Mouse (Mus musculus) embryo, embryonic 9.5 days (tissue): Measurements from ENCODE around the gene Gm28038.

Experiments used
- DNase-seq: peaks from one replicate; pipeline ENCODE4 v3.0.0-alpha.2; 2017; ENCODE audit errors: extremely low spot score

Gm28038 gene

DNA sequence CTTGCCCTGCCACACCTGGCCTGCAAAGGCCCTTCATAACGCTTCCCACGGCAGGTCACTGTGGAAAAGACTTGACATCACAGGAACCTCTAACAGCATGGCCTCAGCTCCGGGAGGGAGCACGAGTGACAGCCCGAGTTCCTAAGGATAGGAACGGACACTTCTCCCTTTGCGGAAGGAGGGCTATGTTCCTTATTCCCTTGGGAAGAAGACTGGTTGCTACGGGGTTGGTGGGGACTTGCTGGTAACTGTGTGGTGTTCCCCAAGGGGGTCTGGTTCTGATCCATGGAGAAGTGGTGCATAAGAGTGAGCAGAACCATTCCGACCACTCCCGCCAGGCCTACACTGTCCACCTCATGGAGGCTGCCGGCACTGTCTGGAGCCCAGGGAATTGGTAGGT is at the start of gene Gm28038:
Gene Gm28038, plus strand, starts transcription at position 301 of the 400 bp plus-strand sequence.
- DNase-seq, result no peak

DNA sequence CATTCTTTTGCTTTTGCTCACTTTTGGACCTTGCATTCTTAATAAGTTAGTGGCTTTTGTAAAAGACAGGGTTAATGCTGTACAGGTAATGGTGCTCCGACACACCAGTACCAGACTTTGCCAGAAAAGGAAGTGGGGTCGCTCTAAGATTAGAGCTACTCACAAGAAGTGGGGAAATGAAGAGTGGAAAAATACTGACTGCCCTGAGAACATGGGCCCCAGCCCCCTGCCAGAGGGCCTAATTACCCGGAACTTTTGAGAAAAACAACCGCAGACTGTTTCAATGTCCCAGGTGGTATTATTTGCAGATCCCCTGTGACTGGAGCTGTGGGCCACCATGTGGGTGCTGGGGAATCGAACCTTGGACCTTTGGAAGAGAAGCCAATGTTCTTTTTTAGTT is 45.2 kb upstream of the Gm28038 start:
- no peak for DNase-seq

DNA sequence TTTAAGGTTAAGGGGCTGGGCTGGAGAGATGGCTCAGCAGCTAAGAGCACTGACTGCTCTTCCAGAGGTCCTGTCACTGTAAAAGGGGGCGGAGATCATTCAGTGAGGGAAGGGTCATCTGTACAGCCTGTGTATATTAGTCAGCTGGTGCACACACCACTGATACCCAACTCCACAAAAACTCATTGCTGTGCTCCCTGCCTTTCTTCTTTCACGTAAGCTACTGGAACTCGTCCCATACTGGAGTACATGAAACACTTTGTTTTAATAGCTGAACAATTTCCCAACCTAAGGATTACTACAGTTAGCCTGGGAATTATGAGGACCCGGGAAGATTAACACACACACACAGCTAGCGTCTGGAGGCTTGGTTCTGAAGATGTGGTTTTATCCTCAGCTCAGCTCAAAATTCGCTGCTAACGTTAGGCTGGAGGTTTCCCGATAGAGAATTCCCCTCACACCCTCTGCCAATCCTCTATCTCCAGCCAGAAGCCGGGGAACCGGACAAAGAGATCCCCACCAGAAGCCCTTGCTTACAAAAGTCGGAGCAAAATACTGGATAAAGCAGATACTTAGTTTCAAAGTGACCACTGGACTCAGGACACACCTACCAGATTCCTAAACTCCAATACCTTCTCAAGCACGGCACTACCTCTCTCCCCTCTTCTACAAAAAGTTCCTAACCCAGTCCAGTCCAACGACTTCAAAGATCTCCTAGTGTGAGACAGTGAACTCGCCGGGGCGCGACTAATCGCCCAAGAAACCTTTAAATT is 44.2 kb upstream of the Gm28038 start:
- DNase-seq, result no peak

DNA sequence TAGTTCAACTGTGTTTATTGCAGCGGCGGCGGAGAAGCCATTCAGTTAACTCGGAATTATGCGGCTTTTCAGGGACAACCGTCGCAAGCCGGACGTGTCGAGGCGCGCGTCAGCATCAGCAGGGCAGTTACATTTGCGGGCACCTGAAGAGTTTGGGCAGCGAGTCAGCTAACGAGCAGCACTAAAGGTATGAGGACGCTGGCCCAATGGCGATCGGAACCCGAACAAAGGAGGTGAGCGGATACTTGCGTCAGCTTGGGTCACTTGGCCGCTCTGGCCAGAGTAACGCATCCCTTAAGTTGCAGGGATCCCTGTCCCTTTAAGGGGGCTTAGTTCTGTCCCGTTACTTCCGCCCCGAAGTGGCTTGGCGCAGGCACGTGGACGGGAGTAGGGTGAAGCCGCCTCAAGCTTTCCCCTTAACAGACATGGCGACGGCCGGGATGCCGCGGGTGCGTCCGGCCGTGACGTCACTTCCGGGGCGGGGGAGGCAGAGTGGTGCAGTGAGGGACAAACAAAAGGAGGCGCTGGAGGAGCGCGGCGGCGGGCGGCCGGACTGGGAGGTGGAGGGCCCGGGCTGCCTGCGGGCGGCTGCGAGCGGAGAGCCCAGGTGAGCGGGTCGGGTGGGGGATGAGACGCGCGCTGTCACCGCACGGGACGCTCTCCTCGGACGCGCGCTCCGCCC is 43.5 kb upstream of the Gm28038 start, which contains the start of gene Lrrc8a:
Gene Lrrc8a, plus strand, starts transcription at position 517 of the 682 bp plus-strand sequence.
- peak; percentile 100 for DNase-seq

DNA sequence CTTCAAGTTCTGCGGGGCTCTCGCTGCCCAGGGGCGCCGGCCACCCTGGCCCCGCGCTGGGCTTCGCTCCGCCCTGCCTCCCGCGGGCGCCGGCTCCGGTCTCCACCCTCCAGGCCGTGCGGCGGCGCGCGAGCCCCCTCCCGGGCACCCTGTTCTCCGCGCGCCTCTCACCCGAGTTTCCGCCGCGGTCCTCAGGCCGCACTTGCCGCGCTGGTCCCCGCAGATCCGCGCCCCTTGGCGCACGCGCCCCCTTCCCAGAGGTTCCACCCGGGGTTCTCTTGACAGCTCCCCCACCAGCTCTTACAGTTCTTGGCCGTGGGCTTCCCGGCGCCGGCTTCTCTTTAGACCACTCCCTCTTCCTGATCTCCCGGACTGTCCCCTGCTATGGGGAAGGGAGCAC is 43.0 kb upstream of the Gm28038 start:
- DNase-seq, result no peak

DNA sequence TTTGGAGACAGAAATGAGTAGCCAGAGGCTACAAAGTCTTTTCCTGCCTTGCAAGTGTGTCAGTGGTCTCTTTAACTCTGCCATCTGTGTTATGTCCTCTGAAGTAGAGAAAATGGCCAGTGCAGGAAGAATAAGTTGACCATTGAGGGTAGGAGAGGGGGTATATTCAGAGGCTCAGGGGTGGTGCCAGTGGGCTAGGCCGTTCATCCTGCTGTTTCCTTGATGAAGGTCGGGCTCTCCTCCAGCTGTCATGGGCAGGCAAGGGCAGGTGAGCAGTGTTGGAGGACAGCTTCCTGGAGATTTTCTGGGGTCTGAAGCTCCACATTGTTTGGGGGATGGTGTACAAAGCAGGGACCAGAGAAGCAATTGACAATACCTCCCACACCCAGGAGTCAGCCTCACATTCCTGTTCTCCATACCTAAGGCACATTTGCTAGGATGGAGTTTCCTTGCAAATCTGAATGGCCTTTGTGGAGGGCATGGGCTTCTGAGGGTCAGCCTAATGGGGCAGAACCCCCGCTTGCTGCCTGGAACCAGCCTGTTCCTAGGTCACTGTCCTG is 41.9 kb upstream of the Gm28038 start:
- DNase-seq, result no peak

DNA sequence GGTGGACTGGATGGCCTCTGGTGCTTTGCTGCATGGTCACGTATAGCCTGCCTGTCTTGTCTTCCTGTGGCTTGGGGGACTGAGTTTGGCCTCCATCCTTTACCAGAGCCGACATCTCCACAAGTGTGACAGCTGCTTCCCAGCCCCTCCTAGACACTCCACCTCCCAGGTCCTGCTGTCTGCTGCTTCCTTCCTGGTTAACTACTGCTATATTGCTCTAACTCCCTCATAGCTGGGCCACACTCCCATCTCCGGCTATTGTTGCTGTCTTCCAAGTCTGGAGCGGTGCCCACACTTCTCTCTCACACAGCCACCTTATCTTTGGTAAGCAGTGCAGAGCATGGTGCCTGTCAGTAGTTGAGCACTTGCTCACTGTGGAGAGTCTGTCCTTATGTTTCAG is 41.1 kb upstream of the Gm28038 start:
- DNase-seq, result no peak

DNA sequence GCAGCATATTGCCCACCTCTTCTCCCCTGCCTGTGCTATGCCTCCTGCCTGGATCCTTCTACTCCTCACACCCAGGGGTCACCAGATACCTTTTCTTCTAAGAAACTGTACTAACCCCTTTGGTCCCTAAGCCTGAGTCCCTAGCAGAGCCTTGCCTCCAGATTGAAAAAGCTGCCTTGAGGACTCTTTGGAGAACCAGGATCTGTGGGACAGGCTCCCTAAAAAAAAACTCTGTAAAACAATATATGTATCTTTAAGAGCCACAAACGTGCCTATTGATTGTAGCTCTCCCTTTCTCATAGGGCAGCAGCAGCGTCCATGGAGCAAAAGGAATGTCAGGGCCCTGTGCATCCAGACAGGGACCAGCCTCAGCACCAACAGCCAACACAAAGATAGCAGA is 40.6 kb upstream of the Gm28038 start, which contains the start of gene Gm28035:
Gene Gm28035, plus strand, starts transcription at position 301 of the 400 bp plus-strand sequence.
- DNase-seq, result no peak

DNA sequence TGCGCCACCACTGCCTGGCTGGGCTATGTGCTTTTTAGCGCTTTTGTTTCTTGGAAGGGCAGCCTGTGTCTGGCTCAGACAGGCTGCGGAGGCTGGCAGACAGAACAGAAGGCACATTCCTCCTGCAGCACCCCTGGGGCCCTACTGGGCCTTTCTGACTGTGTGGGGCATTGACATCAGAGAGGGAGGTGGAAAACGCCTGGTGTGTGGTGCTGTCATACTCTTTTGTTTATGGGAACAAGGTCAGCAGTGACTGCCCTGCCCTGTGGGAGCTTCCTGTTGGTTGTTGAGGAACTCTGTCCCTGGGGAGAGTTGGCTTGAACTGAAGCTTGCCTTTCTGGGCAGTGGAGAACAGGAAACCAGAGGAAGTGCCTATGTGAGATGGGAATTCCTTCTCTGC is 38.3 kb upstream of the Gm28038 start:
- DNase-seq, result peak; percentile 32

DNA sequence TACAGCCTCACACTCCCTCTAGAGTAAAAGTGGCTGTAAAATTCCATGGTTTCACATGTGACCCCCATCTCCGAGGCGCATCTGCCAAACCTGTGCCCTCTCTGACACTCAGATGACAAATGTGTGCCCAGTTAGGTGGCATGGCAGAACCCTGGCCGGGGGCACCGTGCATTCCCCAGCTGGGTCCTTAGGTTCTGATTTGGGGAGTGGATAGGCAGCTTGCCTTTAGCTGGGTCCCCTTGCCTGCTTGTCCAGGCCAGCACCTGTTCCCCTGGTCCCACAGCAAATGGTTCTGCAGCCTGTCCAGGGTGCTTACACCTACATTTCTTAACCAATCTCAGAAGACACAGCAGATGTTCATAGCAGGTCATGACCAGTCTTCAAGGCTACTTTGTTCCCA is 37.5 kb upstream of the Gm28038 start:
- no peak for DNase-seq

DNA sequence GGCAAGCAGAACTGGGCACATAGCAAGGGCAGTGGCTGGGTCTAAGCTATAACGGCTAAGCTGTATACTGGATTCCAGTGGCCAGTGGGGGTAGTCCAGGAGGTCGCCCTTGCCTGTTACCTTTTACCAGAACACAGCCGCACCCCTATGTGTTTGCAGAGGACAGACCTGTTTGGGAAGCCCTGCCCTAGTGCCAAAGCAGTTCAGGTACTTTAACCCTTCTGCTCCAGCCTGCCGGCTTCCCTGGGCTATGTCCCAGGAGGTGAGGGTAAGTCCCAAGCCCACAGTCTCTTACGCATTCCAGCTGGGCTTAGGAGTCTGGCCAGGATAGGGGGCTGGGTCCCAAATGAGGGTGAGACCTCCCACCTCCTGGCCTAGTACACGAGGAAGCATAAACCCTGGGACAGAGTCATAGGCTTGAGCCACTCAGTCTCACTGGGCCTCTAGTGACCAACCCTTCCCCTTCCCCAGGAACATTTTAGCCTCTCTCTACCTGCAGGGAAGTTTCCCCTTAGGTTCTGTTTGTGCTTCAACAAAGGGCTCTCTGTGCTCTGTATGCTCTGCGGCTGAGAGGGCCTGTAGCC is 36.2 kb upstream of the Gm28038 start:
- DNase-seq, result no peak

DNA sequence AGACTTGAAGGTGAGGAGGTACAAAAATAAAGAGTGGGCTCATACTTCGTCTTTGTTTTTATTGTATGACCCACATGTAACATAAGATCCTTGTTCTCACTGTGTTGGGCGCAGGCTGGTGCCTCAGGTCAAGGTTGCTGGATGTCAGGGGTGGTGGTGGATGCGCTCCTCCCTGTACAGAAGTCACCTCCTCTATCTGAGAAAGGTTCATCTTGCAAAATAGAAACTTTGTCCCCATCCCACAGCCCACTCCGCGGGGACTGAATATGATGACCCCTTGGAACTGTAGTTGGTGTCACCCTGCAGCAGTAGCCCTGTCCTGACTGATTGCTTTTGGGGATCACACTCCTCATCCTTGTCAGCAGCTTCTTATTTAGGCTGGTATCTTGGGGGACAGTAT is 33.8 kb upstream of the Gm28038 start:
- DNase-seq, result no peak

DNA sequence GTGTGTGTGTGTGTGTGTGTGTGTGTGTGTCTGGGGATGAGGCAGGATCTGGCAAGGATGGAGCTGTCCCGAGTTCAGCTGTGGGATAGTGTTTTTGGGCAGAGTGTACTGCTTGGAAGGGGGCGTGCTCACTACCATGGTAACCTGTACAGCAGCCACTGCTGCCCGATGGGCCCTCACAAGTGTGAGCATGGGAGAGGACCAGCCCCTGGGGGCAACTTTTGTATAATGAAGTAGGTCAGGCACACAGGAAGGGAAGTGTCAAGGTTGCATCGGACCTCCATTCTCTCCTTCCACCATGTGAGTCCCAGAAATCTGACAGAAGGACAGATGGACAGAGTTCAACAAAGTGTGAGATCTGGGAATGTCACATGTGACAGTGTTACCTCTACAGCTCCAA is 33.2 kb upstream of the Gm28038 start:
- no peak for DNase-seq

DNA sequence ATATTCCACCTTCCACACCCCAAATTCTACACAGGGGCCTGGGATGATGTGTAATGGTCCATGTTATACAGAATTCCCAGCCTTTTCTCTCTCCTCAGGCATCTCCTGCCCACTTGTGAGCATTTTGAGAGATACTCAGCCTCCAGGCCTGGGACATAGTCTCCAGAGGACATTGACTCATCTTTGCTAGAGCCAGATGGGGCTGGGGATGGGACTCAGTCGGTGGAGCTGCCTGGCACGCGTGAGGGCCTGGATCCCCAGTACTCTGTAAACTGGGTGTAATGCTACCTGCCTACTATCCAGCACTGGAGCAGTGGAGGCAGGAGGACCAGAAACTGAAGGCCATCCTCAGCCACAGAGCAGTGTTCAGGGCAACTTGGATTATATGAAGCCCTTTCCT is 31.7 kb upstream of the Gm28038 start:
- DNase-seq, result no peak

DNA sequence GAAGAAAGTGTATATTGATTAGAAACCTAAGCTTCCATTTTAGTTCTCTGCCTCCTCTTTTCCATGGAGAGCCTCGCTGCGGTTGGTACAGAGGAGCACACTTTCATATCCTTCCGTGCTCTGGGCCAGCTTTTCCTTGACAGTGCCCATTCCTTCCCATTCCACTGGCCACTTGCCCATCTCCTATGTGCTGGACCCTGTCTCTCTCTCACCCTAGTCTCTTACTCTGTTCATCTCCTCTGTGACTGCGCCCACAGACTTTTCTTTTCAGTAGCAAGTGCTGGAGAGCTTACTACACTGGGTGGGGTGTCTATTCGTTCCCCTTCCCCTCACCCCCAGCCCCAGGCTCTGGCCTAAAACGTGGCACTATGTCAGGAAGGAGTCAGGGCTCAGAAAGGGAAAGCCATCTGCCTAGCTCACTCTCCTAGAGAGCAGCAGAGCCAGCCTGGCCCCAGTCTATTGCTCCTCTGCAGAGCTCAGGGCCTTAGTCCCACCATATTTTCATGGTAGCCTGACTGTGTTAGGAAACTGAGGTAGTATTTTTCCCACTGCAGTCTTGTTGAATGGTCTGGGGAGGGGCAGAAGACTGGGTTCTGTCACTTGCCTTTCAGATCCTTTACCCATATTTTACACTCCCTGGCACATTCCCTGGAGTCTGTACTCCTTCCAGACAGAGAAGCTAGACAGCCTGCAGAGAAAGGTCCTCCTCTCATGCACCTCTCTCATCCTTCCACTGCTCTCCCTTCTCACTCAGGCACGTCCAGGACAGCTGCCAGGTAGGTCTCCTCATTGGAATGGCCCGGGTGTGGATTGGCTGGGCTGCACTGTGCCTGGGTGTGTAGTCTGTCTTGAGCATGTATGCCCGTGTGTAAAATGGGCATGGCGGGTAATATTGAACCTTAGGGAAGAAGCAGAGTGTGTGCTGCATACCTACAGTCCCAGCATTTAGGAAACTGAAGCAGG is 30.4 kb upstream of the Gm28038 start:
- DNase-seq, result no peak

DNA sequence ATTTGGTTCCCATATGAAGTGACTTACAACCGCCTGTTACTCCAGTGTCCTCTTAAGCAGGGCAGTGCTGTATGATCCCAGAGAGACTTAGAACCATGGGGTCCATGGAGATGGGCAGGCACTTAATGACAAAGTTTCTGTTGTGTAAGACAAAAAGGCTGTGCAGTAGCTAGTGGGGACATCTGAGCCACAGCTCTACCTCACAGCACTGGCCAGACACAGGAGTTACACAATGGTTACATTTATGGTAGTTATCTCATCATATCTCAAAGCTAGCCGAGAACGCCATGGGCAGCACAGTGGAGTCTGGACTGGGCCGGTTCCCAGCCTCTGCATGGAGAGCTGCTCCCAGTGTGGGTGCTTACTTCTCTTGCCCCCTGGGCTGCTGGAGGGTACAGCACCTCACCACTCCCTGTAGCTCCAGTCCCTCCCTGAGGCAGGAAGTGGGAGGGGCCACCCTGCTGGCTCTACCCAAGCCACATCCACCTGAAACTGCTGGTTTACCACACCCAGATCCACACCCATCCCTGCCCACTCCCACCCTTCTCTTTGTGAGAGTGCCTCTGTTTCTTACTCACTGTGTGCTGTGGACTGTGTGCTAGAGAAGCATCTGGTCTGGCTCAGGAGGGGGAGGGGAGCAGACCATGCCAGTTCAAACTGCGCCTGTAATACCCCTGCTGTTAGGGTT is 29.3 kb upstream of the Gm28038 start:
- DNase-seq, result no peak

DNA sequence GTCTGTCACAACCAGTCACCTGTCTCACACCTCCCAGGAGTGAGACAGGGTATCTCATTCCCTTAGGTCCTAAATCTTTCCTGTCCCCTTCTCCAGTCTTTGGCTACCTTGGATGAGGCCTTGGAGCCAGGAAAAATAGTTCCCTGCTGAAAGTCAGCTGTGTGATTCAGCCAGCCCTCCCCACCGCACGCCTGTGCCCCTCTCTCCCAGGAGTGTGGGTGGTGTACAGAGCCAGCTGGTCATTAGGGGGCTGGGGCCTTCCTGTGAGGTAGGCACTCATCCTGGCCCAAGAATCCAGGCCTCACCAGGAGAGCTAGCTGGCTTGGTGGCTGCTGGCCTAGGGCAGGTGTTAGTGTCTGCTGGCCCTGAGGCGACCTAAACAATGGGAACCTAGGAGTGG is 28.3 kb upstream of the Gm28038 start:
- no peak for DNase-seq

DNA sequence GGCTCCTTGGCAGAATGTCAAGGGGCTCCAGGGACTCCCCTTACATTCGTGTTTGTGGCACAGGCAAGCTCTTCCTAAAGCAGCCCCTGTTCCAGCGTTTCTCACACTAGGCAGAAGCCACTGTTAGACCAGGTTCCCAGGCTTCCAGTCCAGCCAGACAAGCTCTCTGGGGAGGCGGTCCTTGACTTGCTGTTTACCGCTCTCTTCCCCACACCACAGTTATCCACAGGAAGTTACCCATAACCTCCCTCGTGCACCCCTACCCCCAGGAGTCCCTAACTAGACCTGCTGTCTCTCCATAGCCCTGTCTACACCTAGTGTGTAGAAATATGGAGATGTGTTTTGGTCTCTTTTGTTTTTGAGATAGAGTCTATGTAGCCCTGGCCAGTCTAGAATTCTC is 27.0 kb upstream of the Gm28038 start:
- DNase-seq, result no peak

DNA sequence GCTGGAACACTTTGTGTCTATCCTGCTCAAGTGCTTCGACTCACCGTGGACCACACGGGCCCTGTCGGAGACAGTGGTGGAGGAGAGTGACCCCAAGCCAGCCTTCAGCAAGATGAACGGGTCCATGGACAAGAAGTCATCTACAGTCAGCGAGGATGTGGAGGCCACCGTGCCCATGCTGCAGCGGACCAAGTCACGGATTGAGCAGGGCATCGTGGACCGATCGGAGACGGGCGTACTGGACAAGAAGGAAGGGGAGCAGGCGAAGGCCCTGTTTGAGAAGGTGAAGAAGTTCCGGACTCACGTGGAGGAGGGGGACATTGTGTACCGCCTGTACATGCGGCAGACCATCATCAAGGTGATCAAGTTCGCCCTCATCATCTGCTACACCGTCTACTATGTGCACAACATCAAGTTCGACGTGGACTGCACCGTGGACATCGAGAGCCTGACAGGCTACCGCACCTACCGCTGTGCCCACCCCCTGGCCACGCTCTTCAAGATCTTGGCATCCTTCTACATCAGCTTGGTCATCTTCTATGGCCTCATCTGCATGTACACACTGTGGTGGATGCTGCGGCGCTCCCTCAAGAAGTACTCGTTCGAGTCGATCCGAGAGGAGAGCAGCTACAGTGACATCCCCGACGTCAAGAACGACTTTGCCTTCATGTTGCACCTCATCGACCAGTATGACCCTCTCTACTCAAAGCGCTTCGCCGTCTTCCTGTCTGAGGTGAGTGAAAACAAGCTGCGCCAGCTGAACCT is 25.0 kb upstream of the Gm28038 start:
- DNase-seq, result no peak
